Mouse (Mus musculus) liver, embryonic 16.5 days (tissue): Measurements from ENCODE around the gene Sparcl1. TPM values are rescaled to one million over a fixed set of nuclear protein-coding genes. Genes with fewer than 3 reads are reported as not detected.
A peak's percentile ranks its signal among the peaks of the same experiment; 100 is the strongest.

Source experiments
- ATAC-seq: fragments of 200-750 bp; cut with Nextera tagmentation; 2 replicates; pipeline ENCODE4 v1.8.0; 2017; ENCODE audit warnings: low read depth, mild to moderate bottlenecking, moderate number of reproducible peaks, moderate library complexity
- H3K27ac ChIP-seq: fragments of 300-500 bp; sonication (generic); 2 replicates; pipeline ENCODE4 v1.5.1; 2014; ENCODE audit warnings: mild to moderate bottlenecking, low read length
- H3K27me3 ChIP-seq: fragments of 300-500 bp; sonication (generic); 2 replicates; pipeline ENCODE4 v1.6.1; 2014; ENCODE audit warnings: low read depth, low read length, mixed read lengths; ENCODE audit not compliant: control insufficient read depth, insufficient read depth
- H3K36me3 ChIP-seq: fragments of 300-500 bp; sonication (generic); 2 replicates; pipeline ENCODE4 v1.6.1; 2014; ENCODE audit warnings: mild to moderate bottlenecking; ENCODE audit not compliant: control insufficient read depth, insufficient read depth
- H3K4me1 ChIP-seq: fragments of 300-500 bp; sonication (generic); 2 replicates; pipeline ENCODE4 v1.6.1; 2014; ENCODE audit warnings: low read depth, low read length, mixed read lengths; ENCODE audit not compliant: control insufficient read depth
- H3K4me2 ChIP-seq: fragments of 300-500 bp; sonication (generic); 2 replicates; pipeline ENCODE4 v1.6.1; 2014; ENCODE audit warnings: low read depth, low read length, mixed read lengths
- H3K4me3 ChIP-seq: fragments of 300-500 bp; sonication (generic); 2 replicates; pipeline ENCODE4 v1.5.1; 2014; ENCODE audit warnings: low read depth, mild to moderate bottlenecking, low read length
- H3K9ac ChIP-seq: fragments of 300-500 bp; sonication (generic); 2 replicates; pipeline ENCODE4 v1.6.1; 2014; ENCODE audit warnings: low read depth, low read length
- H3K9me3 ChIP-seq: fragments of 300-500 bp; sonication (generic); replicated peaks from 2 replicates; pipeline ENCODE4 v1.6.1; 2016; ENCODE audit warnings: low read length; ENCODE audit not compliant: control insufficient read depth
- WGBS: fragments of 180-500 bp; shearing (Covaris S2); extraction: QIAGEN DNeasy Blood & Tissue Kit; methylation state at CpG from one replicate; pipeline ENCODE4 v1.1.7; 2014; ENCODE audit not compliant: insufficient replicate concordance; 5-methylcytosine and 5-hydroxymethylcytosine counted together
- polyA plus RNA-seq: library from polyadenylated mRNA; unstranded; fragments of >200 nt; fragmentation: Nextera tagmentation; extraction: Ambion mirVana; gene quantifications from 2 replicates; pipeline ENCODE4 v1.2.1, GENCODE M21; 2015

Sparcl1 gene
- polyA plus RNA-seq, 1 experiment from 2014 or later = 5.1 TPM

GRCm38 (mm10) chr5:104060429-104060828 is 53.1 kb downstream of the Sparcl1 start:
- H3K9ac ChIP-seq = no peak overlapping the region
- H3K27me3 ChIP-seq = no peaks in the 10 kb centered on the region
- WGBS = 84% methylated on average over 5 of the region's 5 CpGs
- H3K9me3 ChIP-seq = no peaks in the 10 kb centered on the region
- H3K27ac ChIP-seq = 0 out of 2 replicates have a peak overlapping the region, but pooled peaks have one; percentile 2
- H3K36me3 ChIP-seq = peaks cover 31% of the 10 kb centered on the region
- ATAC-seq = no peak
- no peak overlapping the region for H3K4me2 ChIP-seq
- peaks cover 41% of the 10 kb centered on the region for H3K4me1 ChIP-seq
- H3K4me3 ChIP-seq = no peak overlapping the region

- H3K9ac ChIP-seq = no peak overlapping the region
- no peaks in the 10 kb centered on the region for H3K27me3 ChIP-seq
- H3K36me3 ChIP-seq = peaks cover 26% of the 10 kb centered on the region
- H3K4me1 ChIP-seq = peaks cover 48% of the 10 kb centered on the region
- H3K9me3 ChIP-seq = no peaks in the 10 kb centered on the region
- no peak overlapping the region for H3K27ac ChIP-seq
- no peak overlapping the region for H3K4me2 ChIP-seq
- H3K4me3 ChIP-seq = no peak overlapping the region
- no peak for ATAC-seq
- WGBS = 86% methylated on average over 9 of the region's 9 CpGs
Observed at GRCm38 (mm10) chr5:104059628-104060027, 53.9 kb downstream of the Sparcl1 start.

DNA sequence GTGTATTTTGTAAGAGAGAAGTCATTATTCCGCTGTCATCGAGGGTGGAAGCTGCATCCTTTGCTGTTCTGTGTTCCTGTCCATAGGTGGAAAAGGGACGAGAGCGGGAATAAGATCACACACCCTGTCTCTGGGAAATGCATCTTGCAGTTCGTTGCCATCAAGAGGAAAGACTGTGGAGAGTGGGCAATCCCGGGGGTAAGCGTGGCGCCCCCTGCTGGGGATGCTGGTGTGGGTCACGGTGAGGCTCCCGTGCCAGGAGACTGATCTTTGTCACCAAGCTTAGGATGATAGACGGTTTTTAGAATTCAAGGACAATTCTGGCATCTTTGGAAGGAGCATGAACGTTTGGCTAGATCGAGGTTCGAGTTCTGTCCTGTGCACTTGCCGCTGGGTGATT is 55.5 kb downstream of the Sparcl1 start:
- Histone ChIP-seq H3K36me3 (peaks cover 19% of the 10 kb centered on the region), H3K9ac (no peak overlapping the region), H3K4me2 (no peak overlapping the region), H3K9me3 (no peaks in the 10 kb centered on the region), H3K27ac (no peak overlapping the region), H3K27me3 (no peaks in the 10 kb centered on the region), H3K4me3 (no peak overlapping the region), H3K4me1 (peaks cover 51% of the 10 kb centered on the region)
- ATAC-seq = no peak
- WGBS = 60% methylated on average over 15 of the region's 15 CpGs

DNA sequence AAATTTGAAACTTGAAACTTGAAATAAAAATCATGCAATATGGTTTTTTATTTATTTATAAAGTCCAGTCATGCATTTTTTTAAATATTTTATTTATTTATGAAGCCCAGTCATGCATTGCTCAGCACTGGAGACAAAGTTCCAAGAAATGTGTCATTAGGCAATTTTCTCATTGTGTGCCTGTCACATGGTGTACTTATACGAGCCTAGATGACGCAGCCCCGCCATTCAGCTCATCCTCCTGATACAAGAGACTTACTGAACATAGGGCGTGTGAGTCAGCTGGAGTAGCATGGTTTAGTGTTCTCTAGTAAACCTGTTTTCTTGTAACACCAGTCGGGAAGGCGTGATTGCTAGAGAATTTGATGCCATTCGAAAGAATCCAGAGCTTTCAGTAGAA is 57.2 kb downstream of the Sparcl1 start:
- Histone ChIP-seq H3K4me1 (peaks cover 37% of the 10 kb centered on the region), H3K27me3 (no peaks in the 10 kb centered on the region), H3K27ac (peak overlapping the region; percentile 16; the same call in 1 of the 2 replicates), H3K9me3 (no peaks in the 10 kb centered on the region), H3K4me3 (no peak overlapping the region), H3K9ac (no peak overlapping the region), H3K4me2 (no peak overlapping the region), H3K36me3 (peaks cover 21% of the 10 kb centered on the region)
- WGBS = 81% methylated on average over 7 of the region's 7 CpGs
- ATAC-seq = no peak

DNA sequence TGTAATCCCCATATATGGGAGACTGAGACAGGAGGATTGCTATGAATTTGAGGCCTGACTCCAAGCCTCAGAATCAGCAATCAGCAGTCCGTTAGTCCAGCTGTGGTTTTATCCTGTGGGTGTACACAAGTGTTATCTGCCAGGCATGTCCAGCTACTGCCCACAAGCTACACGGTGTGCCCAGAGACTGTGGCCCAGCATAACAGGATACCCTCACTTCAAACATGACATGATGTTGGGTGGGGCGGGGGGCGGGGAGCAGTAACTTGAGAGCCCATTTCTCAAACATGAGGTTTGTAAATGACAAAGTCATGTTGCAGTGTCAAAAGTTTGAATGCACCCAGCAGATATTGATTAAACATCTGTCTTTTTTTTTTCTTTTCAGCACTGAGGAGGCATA is 57.7 kb downstream of the Sparcl1 start:
- no peak overlapping the region for H3K4me3 ChIP-seq
- H3K36me3 ChIP-seq = peaks cover 25% of the 10 kb centered on the region
- peaks cover 37% of the 10 kb centered on the region for H3K4me1 ChIP-seq
- no peaks in the 10 kb centered on the region for H3K27me3 ChIP-seq
- no peaks in the 10 kb centered on the region for H3K9me3 ChIP-seq
- 40% methylated on average over 4 of the region's 4 CpGs for WGBS
- peak overlapping the region; percentile 88 for H3K27ac ChIP-seq
- no peak overlapping the region for H3K9ac ChIP-seq
- 0 out of 2 replicates have a peak, but pooled peaks have one; percentile 10 for ATAC-seq
- H3K4me2 ChIP-seq = no peak overlapping the region

DNA sequence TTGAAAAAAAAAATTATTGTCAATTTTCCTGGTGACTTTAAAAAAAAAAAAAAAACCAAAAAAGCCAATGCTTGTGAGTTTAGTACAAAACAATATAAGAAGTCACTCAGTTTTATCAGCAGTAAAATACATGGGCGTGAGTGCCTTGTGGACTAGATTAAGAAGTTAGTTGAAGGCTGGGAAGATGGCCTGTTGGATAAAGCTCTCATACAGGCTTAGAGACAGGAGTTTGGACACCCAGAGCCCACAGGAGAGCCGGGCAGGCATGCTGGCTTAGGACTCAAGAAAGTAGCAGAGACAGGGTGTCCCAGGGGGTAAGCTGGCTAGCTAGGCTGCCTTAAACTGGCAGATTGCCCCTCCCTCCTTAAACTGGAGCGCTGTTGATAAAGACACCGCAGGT is 58.6 kb downstream of the Sparcl1 start:
- Histone ChIP-seq H3K9ac (peak overlapping the region; percentile 52), H3K9me3 (no peaks in the 10 kb centered on the region), H3K27ac (peak overlapping the region; percentile 88), H3K4me1 (peaks cover 37% of the 10 kb centered on the region), H3K4me3 (no peak overlapping the region), H3K4me2 (peak overlapping the region; percentile 45), H3K27me3 (no peaks in the 10 kb centered on the region), H3K36me3 (peaks cover 23% of the 10 kb centered on the region)
- ATAC-seq = peak; percentile 88
- WGBS = 44% methylated on average over 4 of the region's 4 CpGs

- Histone ChIP-seq H3K4me2 (no peak overlapping the region), H3K4me1 (peaks cover 42% of the 10 kb centered on the region), H3K27ac (no peak overlapping the region), H3K9me3 (no peaks in the 10 kb centered on the region), H3K27me3 (no peaks in the 10 kb centered on the region), H3K4me3 (no peak overlapping the region), H3K36me3 (peaks cover 20% of the 10 kb centered on the region), H3K9ac (no peak overlapping the region)
- 51% methylated on average over 8 of the region's 8 CpGs for WGBS
- ATAC-seq = peak; percentile 50; the same call in 1 of the 2 replicates
Observed at GRCm38 (mm10) chr5:104052956-104053355, 60.6 kb downstream of the Sparcl1 start.

- ATAC-seq = no peak
- Histone ChIP-seq H3K27me3 (no peaks in the 10 kb centered on the region), H3K27ac (peak overlapping the region; percentile 90), H3K4me3 (peak overlapping the region; percentile 75), H3K9ac (peak overlapping the region; percentile 82), H3K4me1 (peaks cover 33% of the 10 kb centered on the region), H3K4me2 (peak overlapping the region; percentile 95), H3K9me3 (no peaks in the 10 kb centered on the region), H3K36me3 (peaks cover 19% of the 10 kb centered on the region)
- WGBS = 22% methylated on average over 4 of the region's 4 CpGs
Observed at GRCm38 (mm10) chr5:104048139-104048538, 65.4 kb downstream of the Sparcl1 start.

DNA sequence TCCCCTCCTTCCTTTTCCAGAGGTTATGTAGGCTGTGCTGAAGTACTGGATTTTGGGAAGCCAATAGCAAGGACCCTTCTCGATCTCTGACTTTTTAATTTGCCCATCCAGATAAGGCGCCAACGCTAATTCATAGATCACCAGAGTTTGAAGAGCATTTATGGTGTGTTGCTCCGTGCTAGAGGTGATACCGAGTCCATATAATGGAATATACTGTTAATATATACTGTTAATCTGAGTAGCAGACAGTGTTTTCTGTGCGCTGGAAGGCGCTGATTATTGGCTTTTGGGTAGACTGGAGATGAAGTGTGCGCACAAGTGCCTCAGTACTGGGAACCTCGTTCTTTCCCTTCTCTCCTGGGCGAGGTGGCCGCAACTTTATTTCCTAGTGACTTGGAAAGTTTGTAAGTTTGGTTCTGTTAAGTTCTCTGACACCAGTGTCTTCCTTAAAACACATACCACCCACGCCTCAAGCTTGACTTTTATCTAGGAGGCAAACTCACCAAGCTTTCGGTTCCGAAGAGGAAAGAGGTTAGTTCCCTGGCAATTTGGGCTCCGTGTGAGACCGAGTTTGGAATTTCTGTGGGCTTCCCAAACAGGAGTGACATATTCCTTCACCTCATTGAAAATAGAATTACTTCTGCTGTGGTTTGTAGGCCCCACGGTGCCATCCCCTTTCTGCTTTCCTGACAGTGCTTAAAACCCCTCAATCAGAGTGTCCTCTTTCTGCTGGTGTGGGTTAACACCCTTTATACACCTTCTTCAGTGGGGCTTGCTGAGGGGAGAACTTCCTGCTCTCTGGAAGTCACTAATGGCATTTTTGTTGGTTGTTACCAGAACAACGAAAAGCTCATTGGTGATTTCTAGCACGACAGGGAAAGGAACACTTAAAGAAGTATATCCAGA is 66.1 kb downstream of the Sparcl1 start:
- peak; percentile 1 for ATAC-seq
- Histone ChIP-seq H3K4me1 (peaks cover 30% of the 10 kb centered on the region), H3K36me3 (peaks cover 19% of the 10 kb centered on the region)

More for the DNA sequence above, 66.1 kb downstream of the Sparcl1 start:
- Histone ChIP-seq H3K27me3 (no peaks in the 10 kb centered on the region), H3K9me3 (no peaks in the 10 kb centered on the region), H3K27ac (peak overlapping the region; percentile 90), H3K4me3 (peak overlapping the region; percentile 75), H3K4me2 (peak overlapping the region; percentile 95), H3K9ac (peak overlapping the region; percentile 82)
- 1% methylated on average over 19 of the region's 19 CpGs for WGBS
